Mouse (Mus musculus) ES-Bruce4 (cell line): Measurements from ENCODE around the gene Mpg.

Source experiments
- CTCF ChIP-seq: IDR thresholded peaks from one replicate; pipeline ENCODE4 v1.8.1; 2011; ENCODE audit warnings: low read depth, low read length
- POLR2A ChIP-seq: IDR thresholded peaks from one replicate; pipeline ENCODE4 v1.8.1; 2011; ENCODE audit warnings: low read length; ENCODE audit not compliant: insufficient read depth

DNA sequence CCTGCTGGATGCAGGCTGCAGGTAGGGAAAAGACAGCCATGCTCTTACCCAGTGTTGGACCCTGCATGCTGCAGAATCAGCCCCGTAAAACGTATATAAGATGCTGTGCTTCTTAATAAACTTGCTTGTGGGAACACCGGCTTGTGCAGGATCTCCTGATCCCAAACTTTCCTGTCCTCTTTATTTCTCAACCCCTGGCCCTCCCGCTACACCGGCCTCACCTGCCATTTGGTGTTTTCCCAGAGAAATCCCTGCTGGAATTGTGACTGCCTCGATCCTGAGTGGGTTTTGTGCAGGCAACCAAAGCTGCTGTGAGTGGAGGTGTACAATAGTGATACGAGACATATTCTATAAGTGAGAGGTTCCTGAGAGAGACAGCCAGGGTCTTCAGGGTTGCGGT lies 41.8 kb upstream of the Mpg start:
- TF ChIP-seq CTCF = no peak
- no peak for TF ChIP-seq POLR2A
